Mouse (Mus musculus) bone marrow macrophage, adult 2 months (primary cell): ENCODE results near the gene Eif4g3.

Source experiments
- CTCF ChIP-seq: IDR thresholded peaks from 2 replicates; pipeline ENCODE4 v1.5.1; 2012; ENCODE audit warnings: low read depth, mild to moderate bottlenecking, low read length, moderate library complexity
- POLR2A ChIP-seq: IDR thresholded peaks from 2 replicates; pipeline ENCODE4 v1.6.1; 2012; ENCODE audit warnings: mild to moderate bottlenecking, low read depth, low read length, borderline replicate concordance

DNA sequence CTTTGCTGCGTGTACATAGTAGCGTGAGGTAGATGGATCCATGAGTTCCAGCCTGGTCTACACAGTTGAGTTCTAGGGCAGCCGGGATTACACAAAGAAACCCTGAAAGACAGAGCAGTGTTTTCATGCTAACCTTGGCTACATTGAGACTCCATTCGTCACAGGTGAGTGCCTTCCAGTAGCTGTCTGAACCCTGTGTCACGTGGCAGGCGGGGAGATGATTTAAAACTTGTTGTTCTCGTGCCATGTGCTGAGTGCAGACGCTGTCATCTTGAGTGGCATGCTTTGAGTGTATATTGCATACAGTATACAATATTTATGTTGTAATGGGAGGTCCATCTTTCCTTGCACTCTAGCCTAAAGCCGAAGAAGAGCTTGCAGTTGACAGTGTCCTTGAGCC, 158.4 kb downstream of the Eif4g3 start:
- TF ChIP-seq CTCF (no peak), POLR2A (no peak)
